Mouse (Mus musculus): ENCODE measurements at regions not wholly inside any gene's neighbourhood (a gene's known extent, or its start where the extent isn't known, plus 50 kb on each side); places are given as distances from the start of the nearest gene placed in this dataset.

DNA sequence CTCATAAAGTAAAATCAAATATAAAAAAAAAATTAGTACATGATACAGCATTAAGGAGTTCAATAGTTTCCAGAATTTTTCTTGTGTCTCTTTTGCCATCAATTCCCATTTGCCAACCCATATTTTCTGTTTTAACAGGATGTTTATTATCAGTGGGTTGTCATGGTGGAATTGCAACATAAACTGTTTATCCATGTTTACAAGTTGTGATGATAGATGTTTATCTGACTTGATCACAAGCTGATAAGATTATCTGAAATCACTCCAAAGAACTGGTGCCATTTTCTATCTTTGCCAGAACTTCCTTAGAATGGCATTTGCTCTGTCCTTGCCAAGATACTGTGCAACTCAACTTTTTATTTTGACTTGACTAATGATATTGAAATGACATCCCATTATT lies 466.8 kb downstream of the Pcdh7 start:
- no peaks in the 10 kb centered on the region for H3K27me3 ChIP-seq (ENCODE audit: control insufficient read depth, insufficient read depth, low read length)
- H3K36me3 ChIP-seq (ENCODE audit: control insufficient read depth, insufficient read depth, low read length), result no peaks in the 10 kb centered on the region
- H3K9me3 ChIP-seq (ENCODE audit: control insufficient read depth, low read length), result no peaks in the 10 kb centered on the region
- no peak overlapping the region for H3K27ac ChIP-seq (ENCODE audit: low read depth, low read length)
- no peaks in the 10 kb centered on the region for H3K4me1 ChIP-seq (ENCODE audit: control insufficient read depth, insufficient read depth, low read length)
- no peak overlapping the region for H3K4me2 ChIP-seq (ENCODE audit: low read depth, low read length)
- ATAC-seq (ENCODE audit: low read depth), result no peak
- no peak overlapping the region for H3K4me3 ChIP-seq (ENCODE audit: low read depth, low read length)
- H3K9ac ChIP-seq (replicated peaks; ENCODE audit: low read depth, low read length), result no peak overlapping the region

DNA sequence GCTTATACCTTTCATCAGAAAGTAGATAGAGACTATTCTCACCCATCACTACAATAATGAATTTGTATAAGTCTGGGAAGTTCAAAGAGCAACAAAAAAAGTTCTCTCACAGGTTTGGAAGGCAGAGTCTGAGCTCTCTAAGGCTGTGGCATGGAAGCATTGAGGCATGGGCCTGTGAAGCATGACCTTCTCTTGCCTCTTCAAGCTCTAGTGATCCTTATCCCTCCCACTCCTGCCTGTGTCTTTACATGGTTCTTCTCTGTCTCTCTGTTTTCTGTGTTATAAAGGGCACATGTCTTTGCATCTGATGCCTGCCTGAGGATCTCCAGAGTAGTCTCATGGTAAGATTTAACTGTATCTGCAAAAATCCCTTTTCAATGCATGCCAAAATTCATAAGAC lies 489.8 kb downstream of the Pcdh7 start:
- no peak overlapping the region for H3K27ac ChIP-seq (ENCODE audit: low read depth, low read length)
- H3K36me3 ChIP-seq (ENCODE audit: control insufficient read depth, insufficient read depth, low read length), result no peaks in the 10 kb centered on the region
- H3K27me3 ChIP-seq (ENCODE audit: control insufficient read depth, insufficient read depth, low read length), result no peaks in the 10 kb centered on the region
- no peak for ATAC-seq (ENCODE audit: low read depth)
- no peaks in the 10 kb centered on the region for H3K9me3 ChIP-seq (ENCODE audit: control insufficient read depth, low read length)
- no peak overlapping the region for H3K4me3 ChIP-seq (ENCODE audit: low read depth, low read length)
- no peak overlapping the region for H3K4me2 ChIP-seq (ENCODE audit: low read depth, low read length)
- no peaks in the 10 kb centered on the region for H3K4me1 ChIP-seq (ENCODE audit: control insufficient read depth, insufficient read depth, low read length)
- no peak overlapping the region for H3K9ac ChIP-seq (replicated peaks; ENCODE audit: low read depth, low read length)

DNA sequence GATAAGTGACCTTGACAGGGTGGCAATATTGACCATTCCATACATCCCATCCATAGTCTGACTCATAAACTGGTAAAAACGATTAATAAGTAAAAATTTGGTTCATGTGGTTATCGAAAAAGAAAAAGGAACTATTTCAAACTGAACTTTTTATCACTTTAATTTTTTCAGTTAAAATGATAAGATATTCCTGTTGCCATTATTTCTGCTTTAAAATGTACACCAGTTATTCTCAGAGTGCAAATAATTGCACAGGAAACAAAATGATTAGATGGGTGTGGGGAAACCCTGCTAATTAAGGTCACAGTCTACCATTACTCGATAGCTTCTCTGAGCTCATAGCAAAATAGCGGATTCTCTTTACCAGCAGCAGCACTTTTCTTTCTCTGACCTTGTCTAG lies 509.4 kb downstream of the Pcdh7 start:
- Histone ChIP-seq H3K4me2 (ENCODE audit: low read depth, low read length) (no peak overlapping the region), H3K27me3 (ENCODE audit: control insufficient read depth, insufficient read depth, low read length) (no peaks in the 10 kb centered on the region), H3K36me3 (ENCODE audit: control insufficient read depth, insufficient read depth, low read length) (no peaks in the 10 kb centered on the region), H3K9me3 (ENCODE audit: control insufficient read depth, low read length) (no peaks in the 10 kb centered on the region), H3K4me1 (ENCODE audit: control insufficient read depth, insufficient read depth, low read length) (0 out of 2 replicates have a peak, but pooled peaks cover 3% of the 10 kb centered on the region), H3K27ac (ENCODE audit: low read depth, low read length) (no peak overlapping the region), H3K4me3 (ENCODE audit: low read depth, low read length) (no peak overlapping the region), H3K9ac (replicated peaks; ENCODE audit: low read depth, low read length) (no peak overlapping the region)
- no peak for ATAC-seq (ENCODE audit: low read depth)
- WGBS, result 86% methylated on average over 4 of the region's 4 CpGs

DNA sequence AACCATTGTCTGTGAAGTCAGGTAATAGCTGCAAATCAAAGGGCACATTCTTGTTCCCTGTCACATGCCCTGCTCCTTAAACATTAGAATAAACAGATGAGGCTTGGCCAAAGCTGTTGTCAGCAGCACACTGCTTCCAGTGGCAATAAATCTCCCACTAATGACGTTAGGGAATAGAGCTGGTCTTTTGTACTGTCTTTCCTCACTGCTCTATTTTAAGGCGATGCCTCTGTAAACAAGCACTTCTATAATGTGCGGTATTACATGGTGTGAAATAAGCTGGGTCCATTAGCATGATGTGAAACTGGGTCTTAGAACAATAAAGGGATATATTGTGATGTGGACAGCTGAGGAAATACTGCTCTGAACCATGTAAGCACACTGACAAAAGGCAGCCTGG lies 511.0 kb downstream of the Pcdh7 start:
- H3K27ac ChIP-seq (ENCODE audit: low read depth, low read length), result no peak overlapping the region
- no peaks in the 10 kb centered on the region for H3K27me3 ChIP-seq (ENCODE audit: control insufficient read depth, insufficient read depth, low read length)
- ATAC-seq (ENCODE audit: low read depth), result peak; percentile 68; the same call in 1 of the 2 replicates
- H3K36me3 ChIP-seq (ENCODE audit: control insufficient read depth, insufficient read depth, low read length), result no peaks in the 10 kb centered on the region
- no peak overlapping the region for H3K9ac ChIP-seq (replicated peaks; ENCODE audit: low read depth, low read length)
- H3K9me3 ChIP-seq (ENCODE audit: control insufficient read depth, low read length), result no peaks in the 10 kb centered on the region
- 0 out of 2 replicates have a peak, but pooled peaks cover 3% of the 10 kb centered on the region for H3K4me1 ChIP-seq (ENCODE audit: control insufficient read depth, insufficient read depth, low read length)
- H3K4me2 ChIP-seq (ENCODE audit: low read depth, low read length), result no peak overlapping the region
- WGBS, result 6% methylated on average over 3 of the region's 3 CpGs
- H3K4me3 ChIP-seq (ENCODE audit: low read depth, low read length), result no peak overlapping the region
